Mouse (Mus musculus) B cell, adult 2 months (primary cell): ENCODE measurements around the gene Rgs5.

Source experiments
- DNase-seq, 2 experiments: peaks; one replicate each; pipeline ENCODE4 v3.0.0; 2022

Gene Rgs5

GRCm38 (mm10) chr1:169655256-169655655 lies at the start of gene Rgs5:
Rgs5 (plus strand) TSS chr1:169655501.
- no peak for DNase-seq

GRCm38 (mm10) chr1:169606164-169606563 lies 49.1 kb upstream of the Rgs5 start:
- no peak for DNase-seq

GRCm38 (mm10) chr1:169629738-169630137 lies 25.6 kb upstream of the Rgs5 start:
- no peak for DNase-seq

GRCm38 (mm10) chr1:169637251-169637750 lies 18.0 kb upstream of the Rgs5 start:
- no peak for DNase-seq

- DNase-seq, result no peak
Measured at GRCm38 (mm10) chr1:169644884-169645653, 10.2 kb upstream of the Rgs5 start.

- DNase-seq, result no peak
Measured at GRCm38 (mm10) chr1:169659479-169659878, 4.2 kb downstream of the Rgs5 start.

DNA sequence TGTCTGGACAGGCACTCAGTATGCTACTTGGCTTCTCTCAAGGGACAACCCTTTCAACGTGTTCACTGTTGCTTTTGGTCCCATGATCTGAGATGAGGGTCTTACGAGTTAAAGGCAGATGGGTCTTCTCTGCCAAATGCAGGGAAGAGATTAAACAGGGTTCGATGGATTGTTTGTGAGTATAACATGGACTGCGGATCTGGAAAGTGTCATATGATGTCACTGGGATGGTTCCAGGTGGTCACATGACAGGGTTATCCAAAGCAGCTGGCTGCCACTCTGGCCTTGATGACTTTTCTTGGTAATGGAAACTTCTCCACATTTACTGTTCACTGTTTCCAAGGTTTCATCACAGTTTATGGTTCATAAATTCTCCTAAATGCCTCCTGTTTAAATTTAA lies 12.0 kb downstream of the Rgs5 start:
- no peak for DNase-seq

DNA sequence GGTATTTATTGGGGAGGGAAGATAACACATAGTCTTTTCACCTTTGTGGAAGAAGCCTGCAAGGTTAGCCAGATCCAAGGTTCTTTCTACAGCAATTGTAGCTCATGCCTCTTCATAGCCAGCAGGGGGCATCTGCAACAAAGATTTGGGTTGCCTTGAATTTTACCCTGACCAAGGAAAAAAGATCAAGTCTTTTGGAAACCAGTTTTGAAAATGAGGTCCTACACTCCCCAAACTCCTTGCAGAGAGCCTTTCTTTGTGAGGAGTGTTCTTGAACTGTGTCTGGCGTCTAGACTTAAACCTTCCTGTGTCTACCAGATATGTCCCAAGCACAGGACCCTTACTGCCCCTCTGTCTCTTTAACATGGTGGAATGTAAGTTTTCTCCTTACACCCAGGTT lies 15.4 kb downstream of the Rgs5 start:
- DNase-seq, result no peak

DNA sequence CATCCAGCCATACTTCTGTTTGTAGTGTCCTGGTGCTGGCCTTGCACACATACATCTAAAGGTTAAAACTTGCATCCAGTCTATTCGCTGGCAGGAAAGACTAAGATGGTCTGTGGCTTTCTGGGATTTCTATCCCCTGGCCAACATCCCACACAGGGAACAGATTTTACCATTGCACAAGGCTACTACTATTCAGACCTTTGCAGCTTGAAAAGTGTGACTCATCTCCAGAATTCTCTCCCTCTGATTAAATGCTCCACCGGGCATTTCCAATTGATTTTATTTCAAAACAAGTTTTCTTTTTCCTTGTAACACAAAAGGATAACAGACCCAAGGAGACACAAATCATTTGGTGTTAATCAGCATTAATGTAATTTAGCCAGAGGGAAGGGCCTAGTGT lies 16.5 kb downstream of the Rgs5 start:
- DNase-seq, result no peak

- DNase-seq, result no peak
Measured at GRCm38 (mm10) chr1:169672272-169672671, 17.0 kb downstream of the Rgs5 start.

DNA sequence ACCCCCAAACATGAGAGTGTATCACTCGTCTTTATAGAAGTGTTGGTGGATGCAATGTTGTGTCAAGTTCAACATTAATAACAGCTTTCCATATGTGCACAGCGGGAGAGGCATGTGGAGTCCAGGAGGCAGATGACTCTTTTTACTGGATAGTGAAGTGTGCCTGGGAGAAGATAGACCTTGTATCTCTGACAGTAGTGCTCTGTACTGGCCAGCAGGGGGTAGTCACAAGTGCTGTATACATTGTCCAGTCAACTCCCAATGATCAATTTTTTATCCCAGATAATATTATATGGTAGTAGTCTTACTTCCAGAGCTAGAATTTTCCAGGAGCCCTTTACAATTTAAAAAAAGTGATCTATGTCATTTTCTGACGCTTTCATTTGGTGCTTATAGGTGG lies 18.8 kb downstream of the Rgs5 start:
- DNase-seq, result no peak

- no peak for DNase-seq
Measured at GRCm38 (mm10) chr1:169676751-169677150, 21.4 kb downstream of the Rgs5 start.

GRCm38 (mm10) chr1:169680455-169681208 lies 25.3 kb downstream of the Rgs5 start:
- DNase-seq, result no peak

GRCm38 (mm10) chr1:169682775-169683497 lies 27.6 kb downstream of the Rgs5 start:
- no peak for DNase-seq

- DNase-seq, result no peak
Measured at GRCm38 (mm10) chr1:169685257-169685656, 30.0 kb downstream of the Rgs5 start.

DNA sequence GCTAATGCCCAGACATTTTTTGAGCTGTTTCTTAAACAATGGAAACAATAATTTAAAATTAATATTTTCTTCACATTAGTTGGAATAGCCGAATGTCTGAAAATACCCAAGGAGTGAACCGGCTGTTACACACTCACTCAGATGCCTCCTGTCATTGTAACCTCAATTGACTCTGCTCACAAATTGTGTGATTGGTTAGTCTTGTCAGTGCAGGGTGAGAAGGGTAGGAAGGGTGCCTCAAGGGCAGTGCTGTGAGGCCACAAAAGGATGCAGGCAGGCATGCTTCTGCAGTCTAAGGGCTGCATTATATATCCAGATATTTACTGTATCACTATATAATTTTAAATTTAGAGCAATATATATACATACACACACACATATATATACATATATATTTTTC lies 37.7 kb downstream of the Rgs5 start:
- no peak for DNase-seq

GRCm38 (mm10) chr1:169693537-169693936 lies 38.2 kb downstream of the Rgs5 start:
- no peak for DNase-seq

DNA sequence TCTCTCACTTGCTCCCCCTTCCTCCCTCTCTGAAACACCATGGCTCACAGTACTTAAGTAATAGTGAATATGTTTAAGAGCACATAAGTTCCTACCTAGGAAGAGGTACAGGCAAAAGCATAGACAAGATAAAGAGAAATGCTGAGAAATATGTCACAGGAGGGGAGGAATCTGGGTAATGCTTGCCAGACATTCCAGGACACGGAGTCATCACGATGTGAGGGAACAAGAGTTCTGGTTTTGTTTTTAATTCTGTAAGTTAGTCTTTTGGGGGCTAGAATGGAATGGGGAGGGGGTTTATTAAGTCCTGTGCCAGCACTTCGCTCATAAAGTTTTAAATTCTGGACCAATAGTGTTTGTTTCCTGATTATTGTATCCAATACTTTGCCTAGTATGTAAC lies 40.1 kb downstream of the Rgs5 start:
- no peak for DNase-seq

DNA sequence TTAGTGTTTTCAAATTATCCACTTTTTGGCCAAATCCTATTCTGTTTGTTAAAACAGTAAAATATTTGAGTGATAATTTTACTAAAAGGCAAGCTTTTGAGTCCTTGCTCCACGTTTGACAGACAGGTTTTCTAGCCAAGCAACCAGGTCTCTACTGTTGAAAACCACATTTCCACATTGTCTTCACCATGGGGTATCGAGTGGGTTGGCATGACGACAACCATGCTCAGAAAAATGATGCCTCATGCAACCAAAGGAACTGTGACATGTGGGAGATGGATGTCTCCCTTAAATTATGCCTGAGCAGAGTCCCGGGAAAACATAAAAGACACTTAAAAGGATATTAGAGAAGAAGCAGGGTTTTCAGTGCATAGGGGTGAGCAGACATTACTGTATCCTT lies 41.9 kb downstream of the Rgs5 start:
- DNase-seq, result no peak

DNA sequence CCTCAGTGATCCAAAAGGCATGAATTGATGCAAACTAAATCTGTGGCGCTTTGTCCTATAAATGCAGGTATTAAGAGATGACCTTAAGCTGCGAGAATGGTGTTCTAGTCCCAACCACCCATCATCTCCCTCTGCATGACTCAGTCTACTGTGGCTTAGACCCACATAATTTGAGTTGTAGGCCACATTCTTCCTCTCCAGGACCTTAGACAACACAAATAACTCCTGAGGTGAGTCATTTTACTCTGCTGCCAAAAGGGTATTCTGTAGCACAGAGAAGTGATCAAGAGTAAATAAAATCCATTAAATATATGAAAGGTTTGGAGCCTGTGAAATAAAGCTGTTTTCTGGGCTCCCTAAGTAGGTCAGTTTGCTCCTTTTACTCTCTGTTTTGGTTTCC lies 43.9 kb downstream of the Rgs5 start:
- DNase-seq, result no peak

DNA sequence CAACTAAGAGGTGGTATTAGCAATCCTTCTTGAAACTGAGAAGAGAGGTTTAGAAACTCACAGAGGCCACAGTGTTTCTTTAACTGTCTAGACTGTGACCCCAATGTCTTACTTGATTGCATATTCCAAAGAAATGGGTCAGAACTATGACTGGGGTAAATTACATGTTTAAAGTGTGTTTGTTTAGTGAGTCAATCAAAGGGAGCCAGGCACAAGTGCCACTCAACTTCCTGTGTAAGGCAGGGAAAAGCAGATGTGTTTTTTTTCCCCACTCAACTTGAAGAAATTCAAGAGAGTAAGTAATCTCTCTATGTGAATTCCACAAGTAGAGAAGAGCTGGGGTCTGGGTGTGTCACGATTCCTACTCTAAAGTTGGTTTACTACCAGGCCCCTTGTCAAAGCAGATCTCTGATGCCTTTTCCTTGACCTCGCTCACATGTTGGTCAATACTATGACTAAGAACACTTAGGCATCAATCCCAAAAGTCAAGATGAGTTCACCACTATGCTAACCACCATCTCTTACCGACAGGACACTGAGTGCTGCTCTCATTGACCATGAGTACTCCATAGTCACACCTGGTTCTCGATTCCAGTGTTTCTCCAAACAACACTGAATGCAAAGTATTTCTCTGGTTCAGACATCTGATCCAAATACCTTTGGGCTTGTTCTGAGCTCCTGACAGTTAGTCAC lies 49.2 kb downstream of the Rgs5 start:
- no peak for DNase-seq

GRCm38 (mm10) chr1:169721836-169722235 lies 66.5 kb downstream of the Rgs5 start:
- no peak for DNase-seq

- DNase-seq, result no peak
Measured at GRCm38 (mm10) chr1:169726319-169726718, 71.0 kb downstream of the Rgs5 start.
